Comparison of ENCODE assay signal across 17 mouse cellular contexts in genomic region chr2:116849980-116850636, GRCm38 (mm10). TPM values are rescaled to one million over a fixed set of nuclear protein-coding genes. Genes with fewer than 3 reads are reported as not detected.
A peak's percentile ranks its signal among the peaks of the same experiment; 100 is the strongest.
DNase-seq lines count a peak whose midpoint lies in the region; ATAC-seq and TF ChIP-seq lines count a peak whose summit lies in the region.
"Had no signal": no experiment of that assay in that cellular context is flagged by ENCODE, and none has a peak within 500 bp of the region (broad histone marks: within the 10 kb centered on the region; RNA-seq: fewer than 3 reads in every experiment).

No protein-coding gene starts in this region.

- TF ChIP-seq POLR2A in testis, adult 2 months (IDR thresholded peaks at IDR 0.05; ENCODE audit: control insufficient read depth, low read depth, low read length), result no peak

- H3K27ac ChIP-seq in hindbrain, embryonic 16.5 days (ENCODE audit: low read depth, low read length), result no peak overlapping the region
- no peak overlapping the region for H3K27ac ChIP-seq in hindbrain, embryonic 12.5 days
- no peak overlapping the region for H3K27ac ChIP-seq in testis, adult 2 months (ENCODE audit: control insufficient read depth, insufficient read depth, low read depth, low read length)
- H3K27ac ChIP-seq in forebrain, postnatal 0 days (ENCODE audit: low read depth, low read length), result no peak overlapping the region
- H3K27ac ChIP-seq: embryonic facial prominence, embryonic 10.5 days; heart, embryonic 13.5 days; kidney, embryonic 15.5 days had no signal

- peaks cover 4% of the 10 kb centered on the region for H3K4me1 ChIP-seq in hindbrain, embryonic 16.5 days (ENCODE audit: control insufficient read depth, insufficient read depth, low read depth, low read length)
- H3K4me1 ChIP-seq in hindbrain, embryonic 12.5 days, result no peaks in the 10 kb centered on the region; the same call in 1 of the 2 replicates
- no peaks in the 10 kb centered on the region for H3K4me1 ChIP-seq in testis, adult 2 months (ENCODE audit: control insufficient read depth, insufficient read depth, low read length)
- H3K4me1 ChIP-seq in forebrain, postnatal 0 days (ENCODE audit: insufficient read depth), result no peaks in the 10 kb centered on the region

- H3K9ac ChIP-seq in hindbrain, embryonic 16.5 days (ENCODE audit: low read depth, low read length), result no peak overlapping the region
- H3K9ac ChIP-seq in hindbrain, embryonic 12.5 days, result no peak overlapping the region
- H3K9ac ChIP-seq in forebrain, postnatal 0 days, result no peak overlapping the region
- H3K9ac ChIP-seq: heart, embryonic 13.5 days; kidney, embryonic 15.5 days had no signal

- no peak for DNase-seq in testis, postnatal 10 days (ENCODE audit: low spot score)
- peak; percentile 41 for DNase-seq in forebrain, postnatal 0 days
- DNase-seq in testis, postnatal 14 days (ENCODE audit: low spot score), result peak; percentile 25
- DNase-seq in spleen, postnatal 10 days (ENCODE audit: low spot score in 2 of 2), result no peak
- DNase-seq: cerebellum, adult 8-10 months; gastrocnemius, postnatal 10 days had no signal

- no peaks in the 10 kb centered on the region for H3K9me3 ChIP-seq in hindbrain, embryonic 16.5 days (ENCODE audit: control insufficient read depth, low read length)
- H3K9me3 ChIP-seq in hindbrain, embryonic 12.5 days (replicated peaks), result no peaks in the 10 kb centered on the region
- H3K9me3 ChIP-seq in forebrain, postnatal 0 days (ENCODE audit: low read length), result no peaks in the 10 kb centered on the region
- H3K9me3 ChIP-seq: embryonic facial prominence, embryonic 10.5 days; heart, embryonic 13.5 days; kidney, embryonic 15.5 days had no signal

- H3K4me3 ChIP-seq in hindbrain, embryonic 16.5 days (ENCODE audit: low read length), result no peak overlapping the region
- no peak overlapping the region for H3K4me3 ChIP-seq in hindbrain, embryonic 12.5 days
- peak overlapping the region; percentile 22; the same call in 1 of the 2 replicates for H3K4me3 ChIP-seq in testis, adult 2 months (ENCODE audit: control insufficient read depth, low read depth, low read length)
- H3K4me3 ChIP-seq in forebrain, postnatal 0 days (ENCODE audit: low read depth, low read length), result no peak overlapping the region
- H3K4me3 ChIP-seq: embryonic facial prominence, embryonic 10.5 days; heart, embryonic 13.5 days; kidney, embryonic 15.5 days had no signal

- ATAC-seq in hindbrain, embryonic 16.5 days, result peak; percentile 65
- no peak for ATAC-seq in hindbrain, embryonic 12.5 days (ENCODE audit: low FRiP score)
- peak; percentile 34 for ATAC-seq in forebrain, postnatal 0 days
- ATAC-seq in CD4-positive, CD25-positive, alpha-beta regulatory T cell, adult 4 months, result no peak
- ATAC-seq: activated CD4-positive, CD25-positive, alpha-beta regulatory T cell, adult 4 months had no signal

- no peak for TF ChIP-seq CTCF in testis, adult 2 months (IDR thresholded peaks at IDR 0.05; ENCODE audit: control insufficient read depth, insufficient read depth, insufficient replicate concordance, low read depth, low read length)
- no peak for TF ChIP-seq CTCF in forebrain, postnatal 0 days (IDR thresholded peaks at IDR 0.05; ENCODE audit: low read depth)

- no peaks in the 10 kb centered on the region for H3K27me3 ChIP-seq in hindbrain, embryonic 16.5 days (replicated peaks; ENCODE audit: control insufficient read depth, insufficient read depth, low read length)
- no peaks in the 10 kb centered on the region; the same call in 1 of the 2 replicates for H3K27me3 ChIP-seq in hindbrain, embryonic 12.5 days
- no peaks in the 10 kb centered on the region for H3K27me3 ChIP-seq in testis, adult 2 months (ENCODE audit: control insufficient read depth, insufficient read depth, low read length)
- H3K27me3 ChIP-seq in forebrain, postnatal 0 days (ENCODE audit: insufficient read depth, low read length), result no peaks in the 10 kb centered on the region
- H3K27me3 ChIP-seq: heart, embryonic 13.5 days; kidney, embryonic 15.5 days had no signal

- no peaks in the 10 kb centered on the region for H3K36me3 ChIP-seq in hindbrain, embryonic 16.5 days (ENCODE audit: control insufficient read depth, insufficient read depth, low read length)
- H3K36me3 ChIP-seq in hindbrain, embryonic 12.5 days, result no peaks in the 10 kb centered on the region
- H3K36me3 ChIP-seq in testis, adult 2 months (ENCODE audit: control insufficient read depth, insufficient read depth, low read length), result no peaks in the 10 kb centered on the region
- no peaks in the 10 kb centered on the region for H3K36me3 ChIP-seq in forebrain, postnatal 0 days (ENCODE audit: insufficient read depth)
- H3K36me3 ChIP-seq: embryonic facial prominence, embryonic 10.5 days; heart, embryonic 13.5 days; kidney, embryonic 15.5 days had no signal

- WGBS in hindbrain, embryonic 16.5 days, result 78% methylated on average over 20 of the region's 20 CpGs
- 87% methylated on average over 20 of the region's 20 CpGs for WGBS in hindbrain, embryonic 12.5 days
- WGBS in forebrain, postnatal 0 days, result 62% methylated on average over 20 of the region's 20 CpGs

- no peak overlapping the region for H3K4me2 ChIP-seq in hindbrain, embryonic 16.5 days (ENCODE audit: low read length)
- no peak overlapping the region for H3K4me2 ChIP-seq in hindbrain, embryonic 12.5 days (replicated peaks)
- peak overlapping the region; percentile 26; the same call in 1 of the 2 replicates for H3K4me2 ChIP-seq in forebrain, postnatal 0 days (ENCODE audit: low read depth)
- H3K4me2 ChIP-seq: heart, embryonic 13.5 days; kidney, embryonic 15.5 days; liver, embryonic 11.5 days had no signal

RNA-seq across cellular contexts. Expression of gene Tmco5, which starts 28.4 kb away (rescaled TPM):
- not detected in 2 replicates for polyA plus RNA-seq in hindbrain, embryonic 16.5 days (2015; fragmentation: Nextera tagmentation; extraction: Ambion mirVana)
- polyA plus RNA-seq in hindbrain, embryonic 12.5 days (2016; fragmentation: Nextera tagmentation; extraction: Ambion mirVana), result not detected in 2 replicates
- 235 and 284 TPM in 2 replicates for polyA plus RNA-seq in testis, adult 2 months (2012; rRNA removed)
- not detected in 2 replicates for total RNA-seq in forebrain, postnatal 0 days (2014; rRNA removed)
- 0.20 and 0.21 TPM in 2 replicates for polyA plus RNA-seq in forebrain, postnatal 0 days (2015; fragmentation: Nextera tagmentation; extraction: Ambion mirVana)
- polyA plus RNA-seq in CD4-positive, CD25-positive, alpha-beta regulatory T cell, adult 4 months (2017; shearing (Covaris generic)), result not detected
- total RNA-seq: gastrocnemius, postnatal 10 days; megakaryocyte, adult 5-6 weeks had no signal
- polyA plus RNA-seq: activated CD4-positive, CD25-positive, alpha-beta regulatory T cell, adult 4 months; embryonic facial prominence, embryonic 10.5 days; heart, embryonic 13.5 days; kidney, embryonic 15.5 days; liver, embryonic 11.5 days; small intestine, adult 2 months had no signal

Comparison
In these comparisons a context has a peak if more than half of its experiments do, and no peak if none do; other contexts are left out.
1. ATAC-seq: peak in hindbrain, embryonic 16.5 days (single experiment) and forebrain, postnatal 0 days (single experiment); none in hindbrain, embryonic 12.5 days (single experiment) and CD4-positive, CD25-positive, alpha-beta regulatory T cell, adult 4 months (single experiment).
2. DNase-seq: peak in forebrain, postnatal 0 days (single experiment) and testis, postnatal 14 days (single experiment); none in testis, postnatal 10 days (single experiment) and spleen, postnatal 10 days (0 of 2).
3. RNA of gene Tmco5, which starts 28.4 kb away (polyA plus RNA-seq): 235 to 284 TPM in testis, adult 2 months; 0.20 to 0.21 TPM in forebrain, postnatal 0 days, not detected in hindbrain, embryonic 16.5 days, not detected in hindbrain, embryonic 12.5 days and not detected in CD4-positive, CD25-positive, alpha-beta regulatory T cell, adult 4 months; every median in the first group is over 100 times any median in the second.